Mouse (Mus musculus): ENCODE measurements around the gene Dlx2. TPM values are rescaled to one million over a fixed set of nuclear protein-coding genes. Genes with fewer than 3 reads are reported as not detected.

The Dlx2 gene
- total RNA-seq, 2 experiments from 2014 or later: 4.7 to 6.7 TPM

DNA sequence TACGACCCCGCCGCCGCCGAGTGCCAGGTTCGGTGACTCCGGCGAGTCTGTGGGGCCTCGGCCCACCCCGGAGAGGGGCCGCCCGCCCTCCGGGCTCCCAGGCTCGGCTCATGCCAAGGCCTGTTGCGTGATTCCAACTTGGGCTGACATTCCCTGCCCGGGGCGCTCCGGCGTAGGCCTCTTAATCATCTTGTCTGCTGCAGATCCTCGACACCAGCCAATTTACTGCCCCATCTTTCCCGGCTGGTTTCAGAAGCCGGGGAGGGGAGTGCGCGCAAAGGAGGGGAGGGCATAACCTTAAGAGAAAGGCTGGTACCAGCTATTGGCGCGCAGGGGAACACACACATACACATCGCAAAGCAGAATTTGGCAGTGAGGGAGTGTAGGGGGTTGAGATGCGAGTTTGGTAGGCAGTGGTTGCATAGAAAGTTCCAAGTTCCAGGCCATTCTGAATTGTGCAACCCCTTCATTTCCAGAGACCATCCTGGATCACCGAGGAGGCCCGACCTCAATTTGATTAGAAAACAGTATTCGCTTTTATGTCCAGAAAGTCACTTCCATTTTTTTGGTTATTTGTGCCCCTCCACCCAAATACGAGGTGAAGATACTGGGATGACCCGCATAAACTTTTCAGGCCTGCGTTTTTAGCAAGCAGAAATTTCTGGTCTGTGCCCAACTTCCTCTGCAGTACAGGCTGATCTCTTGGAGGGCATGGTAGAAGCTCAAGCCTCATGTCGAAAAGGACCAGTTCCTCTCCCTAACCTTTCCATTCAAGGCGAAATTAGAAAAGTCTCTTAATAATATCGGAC lies 4.9 kb downstream of the Dlx2 start:
- DNase-seq (ENCODE audit: low spot score in 2 of 2): no peak

GRCm38 (mm10) chr2:71540611-71541417 lies 5.7 kb downstream of the Dlx2 start:
- DNase-seq (ENCODE audit: low spot score in 2 of 2): no peak

DNA sequence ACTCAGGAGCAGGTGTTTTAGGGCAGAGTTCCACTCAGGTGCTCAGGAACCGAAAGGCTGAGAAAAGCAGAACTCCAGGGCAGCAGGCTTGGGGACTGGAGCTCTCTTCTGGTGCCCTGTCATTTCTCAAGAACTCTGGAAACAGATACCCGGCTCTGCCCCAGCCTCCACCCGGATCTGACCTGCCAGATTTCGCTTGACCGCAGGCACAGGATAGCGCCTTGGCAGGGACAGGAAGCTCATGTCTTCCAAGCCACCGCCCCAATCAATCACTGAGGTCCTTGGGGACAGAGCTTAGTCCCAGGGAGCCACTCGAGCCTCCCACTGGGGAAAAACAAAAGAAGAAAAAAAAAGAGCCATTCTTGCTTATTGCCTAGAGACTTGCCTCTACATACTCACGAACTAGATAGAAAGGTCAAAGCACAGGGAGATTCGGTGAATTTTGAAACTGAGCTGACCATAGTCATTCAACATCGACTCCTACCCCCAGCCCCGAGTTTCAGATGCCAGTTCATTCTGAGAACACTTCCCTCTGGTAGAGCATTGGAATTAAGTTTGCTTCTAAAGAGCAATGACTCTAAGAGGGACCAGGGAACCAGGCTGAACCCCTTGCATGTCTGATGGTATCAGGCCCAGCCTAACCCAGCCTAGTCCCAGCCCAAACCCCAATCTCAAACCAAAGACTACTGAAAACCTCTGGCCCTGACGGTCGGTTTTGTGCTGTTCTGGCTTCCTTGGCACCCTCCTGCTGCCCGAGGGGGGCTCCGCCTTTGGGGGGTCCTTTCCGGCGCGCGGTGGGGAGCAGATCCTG lies 12.1 kb downstream of the Dlx2 start:
- DNase-seq (ENCODE audit: low spot score in 2 of 2): no peak

GRCm38 (mm10) chr2:71533094-71533493 lies 13.5 kb downstream of the Dlx2 start:
- DNase-seq (ENCODE audit: low spot score in 2 of 2): no peak

GRCm38 (mm10) chr2:71531990-71532970 lies 14.3 kb downstream of the Dlx2 start:
- no peak for DNase-seq (ENCODE audit: low spot score in 2 of 2)

- DNase-seq (ENCODE audit: low spot score in 2 of 2): no peak
Measured at GRCm38 (mm10) chr2:71531124-71531590, 15.4 kb downstream of the Dlx2 start.

- DNase-seq (ENCODE audit: low spot score in 2 of 2): no peak
Measured at GRCm38 (mm10) chr2:71530391-71531123, 16.0 kb downstream of the Dlx2 start.

GRCm38 (mm10) chr2:71529511-71530351 lies 16.8 kb downstream of the Dlx2 start:
- DNase-seq (ENCODE audit: low spot score in 2 of 2): peak; percentile 57 to 63

DNA sequence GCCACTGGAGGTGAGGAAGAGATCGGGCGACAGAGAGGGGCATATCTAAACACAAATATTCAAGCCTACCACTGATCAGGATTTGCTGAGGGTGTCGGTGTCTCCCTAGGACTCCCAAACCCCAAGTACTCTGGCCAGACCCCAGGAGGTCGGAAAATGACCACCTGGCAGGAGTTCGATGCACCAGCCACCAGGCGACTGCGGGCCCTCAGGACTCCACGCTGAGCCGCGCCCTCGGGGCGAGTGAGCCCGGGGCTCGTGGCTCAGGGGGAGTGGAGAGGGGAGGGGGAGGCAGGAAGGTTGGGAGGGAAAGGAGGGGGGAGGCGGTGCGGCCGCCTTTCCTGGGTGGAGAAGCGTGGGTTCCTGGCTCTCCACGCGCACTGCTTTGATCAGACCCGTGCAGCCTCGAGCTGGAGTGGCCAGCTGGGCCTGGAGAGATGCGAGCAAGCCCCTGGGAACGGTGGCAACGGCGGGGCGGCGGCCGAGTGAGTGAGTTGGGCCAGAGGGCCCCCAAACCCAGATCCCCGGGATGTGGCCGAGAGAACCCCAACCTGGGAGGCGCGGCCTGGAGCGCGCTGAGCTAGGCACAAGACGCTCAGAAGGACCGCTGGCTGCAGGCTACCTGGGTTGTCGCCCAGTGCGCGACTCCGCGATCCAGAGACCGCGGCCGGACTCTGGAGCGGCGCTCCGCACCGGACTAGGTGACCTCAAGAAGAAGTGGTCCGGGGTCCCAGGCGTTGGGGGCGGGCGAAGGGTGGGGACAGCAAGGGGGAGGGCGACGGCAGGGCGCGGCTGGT lies 17.6 kb downstream of the Dlx2 start:
- no peak for DNase-seq (ENCODE audit: low spot score in 2 of 2)

GRCm38 (mm10) chr2:71528014-71528713 lies 18.4 kb downstream of the Dlx2 start, which contains the start of gene Dlx1:
Dlx1 (plus strand) TSS chr2:71528113.
- no peak for DNase-seq (ENCODE audit: low spot score in 2 of 2)

DNA sequence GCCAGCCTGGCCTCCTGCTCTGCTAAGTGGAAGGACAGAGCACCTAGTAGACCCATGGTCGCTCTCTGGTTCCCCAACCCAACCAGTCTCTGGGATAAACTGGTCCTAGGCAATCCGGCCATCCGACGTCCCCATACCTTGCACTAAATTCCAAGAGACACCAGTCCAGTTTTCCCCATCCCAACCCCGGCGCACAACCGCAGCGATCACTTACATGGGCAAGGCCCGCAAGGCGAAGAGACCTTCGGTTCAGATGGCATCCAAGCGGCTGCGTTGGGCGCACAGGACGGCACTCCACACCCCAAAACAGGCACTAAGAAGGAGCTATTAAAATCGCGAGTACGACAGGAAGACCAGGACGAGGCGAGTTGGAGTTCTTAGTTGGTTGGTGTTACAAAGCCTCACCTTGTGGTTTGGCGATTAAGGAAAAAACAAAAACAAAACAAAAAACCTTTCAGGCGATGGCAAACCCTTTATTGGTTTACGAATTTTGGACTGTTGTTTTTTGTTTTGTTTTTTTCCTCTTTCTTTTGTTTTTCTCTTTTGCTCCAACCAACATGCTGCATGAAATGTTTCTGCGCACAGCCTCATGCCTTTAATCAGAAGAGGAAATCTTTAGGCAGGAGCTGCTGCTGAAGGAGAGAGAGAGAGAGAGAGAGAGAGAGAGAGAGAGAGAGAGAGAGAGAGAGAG lies 19.1 kb downstream of the Dlx2 start:
- DNase-seq (ENCODE audit: low spot score in 2 of 2): no peak

DNA sequence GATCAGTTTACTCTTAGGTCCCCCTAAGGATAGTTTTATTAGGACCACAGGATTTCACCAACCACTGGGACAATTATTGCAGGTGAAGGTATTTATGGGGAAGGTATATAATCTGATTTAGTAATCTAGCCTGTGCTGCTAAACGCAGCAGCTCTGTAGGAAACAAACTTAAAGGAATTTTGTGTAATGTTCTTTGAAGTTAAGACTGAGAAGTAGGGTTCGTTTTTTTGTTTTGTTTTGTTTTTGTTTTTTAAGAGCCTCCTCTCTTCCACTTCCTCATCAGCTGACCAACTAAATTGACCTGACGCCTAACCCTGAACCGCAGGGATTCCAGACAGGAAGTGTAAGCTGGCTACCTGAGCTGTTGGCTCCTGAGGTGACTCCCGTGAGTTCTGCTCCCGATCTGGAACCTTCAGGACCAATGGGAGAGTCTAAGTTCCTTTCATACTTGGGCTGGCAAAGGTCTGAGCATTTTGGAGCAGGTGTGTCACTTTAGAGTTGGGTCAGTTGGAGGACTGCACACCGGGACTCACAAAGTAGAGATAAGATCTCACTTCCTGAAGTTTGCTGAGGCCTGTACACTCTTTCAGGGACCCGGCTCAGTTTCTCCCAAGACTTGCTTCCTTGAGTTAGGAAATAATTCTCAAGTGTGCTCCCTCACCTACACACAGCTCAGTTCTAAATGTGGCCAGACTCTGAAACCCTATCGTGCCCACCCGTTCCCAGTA lies 19.8 kb downstream of the Dlx2 start:
- no peak for DNase-seq (ENCODE audit: low spot score in 2 of 2)

- no peak for DNase-seq (ENCODE audit: low spot score in 2 of 2)
Measured at GRCm38 (mm10) chr2:71524763-71525162, 21.8 kb downstream of the Dlx2 start.

DNA sequence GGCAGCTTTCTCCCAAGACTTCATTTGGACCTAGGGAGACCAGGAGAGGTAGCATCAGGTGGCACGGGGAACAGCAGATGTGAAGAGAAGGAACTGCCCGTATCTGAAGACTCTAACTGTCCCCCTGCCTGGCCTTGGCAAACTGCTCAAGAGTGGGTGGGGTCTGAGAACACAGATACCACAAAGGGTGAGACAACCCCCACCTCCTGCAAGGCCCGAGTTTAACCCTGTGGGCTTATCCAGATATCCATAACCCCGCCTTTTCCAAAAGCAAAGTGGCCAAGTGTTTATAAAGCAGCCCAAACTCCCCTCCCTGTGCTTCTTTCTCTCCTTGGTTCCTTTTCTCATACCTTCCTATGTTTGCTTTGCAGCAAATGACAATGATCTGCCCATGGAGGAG lies 23.1 kb downstream of the Dlx2 start:
- no peak for DNase-seq (ENCODE audit: low spot score in 2 of 2)

- no peak for DNase-seq (ENCODE audit: low spot score in 2 of 2)
Measured at GRCm38 (mm10) chr2:71522871-71523270, 23.7 kb downstream of the Dlx2 start.
